ENCODE assay signal across 8 mouse cellular contexts in genomic region chr13:83739541-83740061, GRCm38 (mm10).
A peak's percentile ranks its signal among the peaks of the same experiment; 100 is the strongest.
DNase-seq lines count a peak whose midpoint lies in the region; ATAC-seq and TF ChIP-seq lines count a peak whose summit lies in the region.

No protein-coding gene starts in this region.

- H3K9ac ChIP-seq in lung, embryonic 14.5 days, result no peak overlapping the region
- H3K9ac ChIP-seq in embryonic facial prominence, embryonic 15.5 days, result no peak overlapping the region
- no peak overlapping the region for H3K9ac ChIP-seq in intestine, postnatal 0 days (ENCODE audit: low read depth, low read length)
- peak overlapping the region; percentile 97 for H3K9ac ChIP-seq in midbrain, embryonic 13.5 days (replicated peaks)

- 6% methylated on average over 15 of the region's 15 CpGs for WGBS in lung, embryonic 14.5 days
- WGBS in embryonic facial prominence, embryonic 15.5 days, result 4% methylated on average over 15 of the region's 15 CpGs
- 8% methylated on average over 15 of the region's 15 CpGs for WGBS in intestine, postnatal 0 days
- 0% methylated on average over 15 of the region's 15 CpGs for WGBS in midbrain, embryonic 13.5 days

- H3K4me1 ChIP-seq in lung, embryonic 14.5 days (ENCODE audit: insufficient read depth), result no peaks in the 10 kb centered on the region
- H3K4me1 ChIP-seq in embryonic facial prominence, embryonic 15.5 days, result peaks cover 5% of the 10 kb centered on the region
- no peaks in the 10 kb centered on the region for H3K4me1 ChIP-seq in intestine, postnatal 0 days (replicated peaks; ENCODE audit: control insufficient read depth, insufficient read depth, low read length)
- H3K4me1 ChIP-seq in midbrain, embryonic 13.5 days (replicated peaks), result peaks cover 26% of the 10 kb centered on the region

- peak overlapping the region; percentile 11; the same call in 1 of the 2 replicates for H3K4me2 ChIP-seq in lung, embryonic 14.5 days
- 0 out of 2 replicates have a peak overlapping the region, but pooled peaks have one; percentile 15 for H3K4me2 ChIP-seq in embryonic facial prominence, embryonic 15.5 days (replicated peaks)
- peak overlapping the region; percentile 30; the same call in 1 of the 2 replicates for H3K4me2 ChIP-seq in intestine, postnatal 0 days (replicated peaks; ENCODE audit: low read depth)
- H3K4me2 ChIP-seq in midbrain, embryonic 13.5 days (replicated peaks), result peak overlapping the region; percentile 88

- no peak for ATAC-seq in lung, embryonic 14.5 days (ENCODE audit: insufficient read depth)
- ATAC-seq in embryonic facial prominence, embryonic 15.5 days (ENCODE audit: insufficient number of reproducible peaks, low FRiP score, low TSS enrichment, low read depth), result no peak
- ATAC-seq in intestine, postnatal 0 days, result no peak
- ATAC-seq in midbrain, embryonic 13.5 days, result peak; percentile 85

- no peaks in the 10 kb centered on the region for H3K9me3 ChIP-seq in lung, embryonic 14.5 days (ENCODE audit: low read depth, low read length)
- H3K9me3 ChIP-seq in embryonic facial prominence, embryonic 15.5 days (replicated peaks), result no peaks in the 10 kb centered on the region
- H3K9me3 ChIP-seq in intestine, postnatal 0 days (ENCODE audit: control insufficient read depth), result no peaks in the 10 kb centered on the region
- no peaks in the 10 kb centered on the region for H3K9me3 ChIP-seq in midbrain, embryonic 13.5 days

- no peak overlapping the region for H3K4me3 ChIP-seq in lung, embryonic 14.5 days (ENCODE audit: low read depth, low read length)
- H3K4me3 ChIP-seq in embryonic facial prominence, embryonic 15.5 days (replicated peaks), result peak overlapping the region; percentile 7
- H3K4me3 ChIP-seq in intestine, postnatal 0 days (ENCODE audit: low read depth, low read length), result 0 out of 2 replicates have a peak overlapping the region, but pooled peaks have one; percentile 1
- peak overlapping the region; percentile 51 for H3K4me3 ChIP-seq in midbrain, embryonic 13.5 days (replicated peaks)

- peaks cover 68% of the 10 kb centered on the region for H3K27me3 ChIP-seq in lung, embryonic 14.5 days (ENCODE audit: insufficient read depth, low read length)
- H3K27me3 ChIP-seq in embryonic facial prominence, embryonic 15.5 days, result peaks cover 63% of the 10 kb centered on the region
- peaks cover 71% of the 10 kb centered on the region for H3K27me3 ChIP-seq in intestine, postnatal 0 days (replicated peaks; ENCODE audit: control insufficient read depth, insufficient read depth, low read length)
- no peaks in the 10 kb centered on the region for H3K27me3 ChIP-seq in midbrain, embryonic 13.5 days

- H3K27ac ChIP-seq in lung, embryonic 14.5 days (ENCODE audit: low read depth), result no peak overlapping the region
- no peak overlapping the region for H3K27ac ChIP-seq in embryonic facial prominence, embryonic 15.5 days (replicated peaks)
- H3K27ac ChIP-seq in intestine, postnatal 0 days (ENCODE audit: low read depth, low read length), result no peak overlapping the region
- H3K27ac ChIP-seq in midbrain, embryonic 13.5 days, result peak overlapping the region; percentile 98

- H3K36me3 ChIP-seq in lung, embryonic 14.5 days (ENCODE audit: insufficient read depth), result no peaks in the 10 kb centered on the region
- H3K36me3 ChIP-seq in embryonic facial prominence, embryonic 15.5 days, result no peaks in the 10 kb centered on the region
- H3K36me3 ChIP-seq in intestine, postnatal 0 days (ENCODE audit: control insufficient read depth, insufficient read depth), result no peaks in the 10 kb centered on the region
- H3K36me3 ChIP-seq in midbrain, embryonic 13.5 days, result peaks cover 19% of the 10 kb centered on the region

- TF ChIP-seq CTCF in lung, embryonic 14.5 days (IDR thresholded peaks at IDR 0.05; ENCODE audit: low read depth), result no peak
- TF ChIP-seq CTCF in intestine, postnatal 0 days (IDR thresholded peaks at IDR 0.05; ENCODE audit: low read depth), result no peak

- DNase-seq in lung, embryonic 14.5 days, result no peak
- no peak for DNase-seq in lung, postnatal 4 days
- DNase-seq in adrenal gland, adult 8-10 months, result no peak
- DNase-seq in ovary, postnatal 36 days (ENCODE audit: low spot score), result no peak
- DNase-seq in urinary bladder, postnatal 25 days (ENCODE audit: low spot score), result no peak

Comparison
In these comparisons a context has a peak if more than half of its experiments do, and no peak if none do; other contexts are left out.
1. H3K4me2 ChIP-seq: peak in every context shown above with its lines; median percentile 88 in midbrain, embryonic 13.5 days; 30 in intestine, postnatal 0 days; 15 in embryonic facial prominence, embryonic 15.5 days; 11 in lung, embryonic 14.5 days.